Mouse (Mus musculus): ENCODE results near the gene Nkd1.

The Nkd1 gene

GRCm38 (mm10) chr8:88537998-88538975 lies 17.1 kb downstream of the Nkd1 start:
- in situ Hi-C loops (cut with MboI; ENCODE audit: unreplicated experiment in 2 of 2), result no loop called here

- in situ Hi-C loops (cut with MboI; ENCODE audit: unreplicated experiment in 2 of 2), result no loop called here
These were observed 17.8 kb downstream of the Nkd1 start for GRCm38 (mm10) chr8:88538976-88539371.

- in situ Hi-C loops (cut with MboI; ENCODE audit: unreplicated experiment in 2 of 2), result no loop called here
These were observed 18.8 kb downstream of the Nkd1 start for GRCm38 (mm10) chr8:88539963-88540362.

DNA sequence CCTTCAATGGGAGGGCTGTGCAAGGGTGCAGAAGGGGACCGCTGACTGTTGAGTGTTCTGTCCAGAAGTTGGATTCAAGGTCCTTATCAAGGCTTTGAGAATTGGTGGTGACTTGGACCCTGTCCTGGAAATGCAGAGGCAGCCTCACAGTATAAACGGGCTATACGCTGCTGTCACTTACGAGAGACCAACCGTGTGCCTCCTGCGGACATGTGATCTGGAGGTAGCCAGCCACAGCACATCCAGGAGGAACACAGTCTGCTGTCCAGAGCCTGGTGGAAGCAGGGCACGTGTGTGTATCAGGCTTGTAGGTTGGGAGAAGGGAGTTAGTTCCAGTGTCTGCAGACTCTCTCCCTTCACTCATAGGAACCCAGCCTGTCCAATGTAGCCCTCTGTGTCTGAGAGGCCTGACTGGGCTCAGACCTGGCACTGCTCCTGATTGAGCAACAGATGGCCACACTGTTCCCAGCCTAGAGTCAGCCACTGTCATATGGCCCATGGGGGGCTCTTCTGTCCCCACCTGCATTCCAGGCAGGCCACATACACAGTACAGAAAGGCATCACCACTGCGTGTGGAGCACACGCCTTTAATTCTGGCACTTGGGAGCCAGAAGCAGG lies 21.6 kb downstream of the Nkd1 start:
- in situ Hi-C loops (cut with MboI; ENCODE audit: unreplicated experiment in 2 of 2), result no loop called here

DNA sequence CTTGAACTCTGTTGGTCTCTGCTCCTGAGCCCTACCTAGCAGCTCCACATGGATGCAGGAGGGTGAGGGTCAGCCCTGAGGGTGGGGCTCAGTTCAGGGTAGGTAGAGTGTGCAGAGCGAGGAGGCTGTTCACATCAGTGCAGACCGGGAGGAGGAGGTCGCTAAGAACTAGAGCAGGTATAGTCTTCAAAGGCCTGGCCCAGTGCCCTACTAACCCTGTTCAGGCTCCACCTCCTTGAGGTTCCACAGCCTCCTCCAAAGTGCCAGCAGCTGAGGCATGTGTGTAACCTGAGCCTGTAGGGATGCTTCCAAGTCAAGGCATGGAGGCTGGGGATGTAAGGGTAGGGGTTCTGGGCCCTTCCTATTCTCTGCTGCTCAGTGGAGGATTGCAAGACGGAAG lies 23.5 kb downstream of the Nkd1 start:
- in situ Hi-C loops (cut with MboI; ENCODE audit: unreplicated experiment in 2 of 2), result no loop called here

DNA sequence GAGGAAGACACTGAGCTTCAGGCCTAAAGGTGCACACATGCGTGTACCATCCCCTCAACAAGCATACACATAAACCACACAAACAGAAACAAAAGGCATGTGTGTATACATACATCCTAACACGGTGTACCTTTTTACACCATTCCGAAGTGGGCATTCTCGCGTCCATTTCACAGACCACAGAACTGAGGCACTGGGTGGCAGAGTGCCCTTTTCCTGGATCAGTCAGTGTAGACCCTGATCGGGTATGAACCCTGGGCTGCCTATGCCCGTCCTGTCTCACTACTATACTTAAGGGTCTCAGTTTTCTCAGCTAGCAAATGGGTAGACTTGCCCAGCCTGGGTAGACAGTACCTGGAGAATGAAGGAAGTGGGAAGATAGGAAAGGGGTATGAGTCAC lies 24.3 kb downstream of the Nkd1 start:
- in situ Hi-C loops (cut with MboI; ENCODE audit: unreplicated experiment in 2 of 2), result no loop called here

- in situ Hi-C loops (cut with MboI; ENCODE audit: unreplicated experiment in 2 of 2), result no loop called here
These were observed 25.0 kb downstream of the Nkd1 start for GRCm38 (mm10) chr8:88546032-88546732.

DNA sequence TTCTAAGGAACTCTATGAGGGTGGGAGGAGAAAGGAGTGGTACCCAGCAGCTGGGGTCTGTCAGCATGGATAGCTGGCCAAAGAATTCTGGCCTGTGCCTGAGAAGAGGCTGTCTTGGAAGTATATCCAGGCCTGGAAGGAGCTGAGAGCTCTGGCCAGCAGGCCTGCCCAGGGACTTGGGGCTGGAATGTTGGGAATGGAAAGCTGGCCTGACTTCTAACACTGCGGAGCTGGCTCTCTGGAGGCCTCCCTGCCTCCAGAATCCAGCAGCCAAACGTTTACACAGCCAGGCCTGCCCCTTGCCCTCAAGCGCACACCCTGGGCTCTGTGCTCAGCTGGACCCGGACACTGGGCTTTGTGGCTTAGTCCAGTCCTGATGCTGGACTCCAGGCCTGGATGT lies 34.5 kb downstream of the Nkd1 start:
- in situ Hi-C loops (cut with MboI; ENCODE audit: unreplicated experiment in 2 of 2), result no loop called here

GRCm38 (mm10) chr8:88559985-88560473 lies 38.9 kb downstream of the Nkd1 start:
- in situ Hi-C loops (cut with MboI; ENCODE audit: unreplicated experiment in 2 of 2), result no loop called here

DNA sequence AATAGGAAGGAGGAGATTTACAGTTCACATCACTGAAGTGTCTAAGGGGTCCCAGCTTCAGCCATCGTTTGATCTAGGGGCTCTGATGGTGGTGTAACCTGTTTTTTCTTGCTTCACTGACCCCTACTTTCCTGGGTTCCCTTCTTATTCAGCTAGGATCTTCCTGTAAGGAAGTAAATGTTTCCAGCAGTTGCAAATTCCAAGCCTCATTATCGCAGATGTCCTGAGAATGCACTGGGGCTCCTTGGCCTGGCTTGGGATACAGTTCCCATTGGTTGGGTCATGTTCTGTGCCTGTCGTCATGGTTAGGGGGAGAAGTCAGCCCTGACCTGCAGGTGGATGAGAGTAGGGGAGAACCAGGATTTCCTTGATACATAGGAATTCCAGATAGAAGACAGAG lies 40.2 kb downstream of the Nkd1 start:
- in situ Hi-C loops (cut with MboI; ENCODE audit: unreplicated experiment in 2 of 2), result no loop called here

GRCm38 (mm10) chr8:88564256-88564903 lies 43.2 kb downstream of the Nkd1 start:
- in situ Hi-C loops (cut with MboI; ENCODE audit: unreplicated experiment in 2 of 2), result no loop called here

- in situ Hi-C loops (cut with MboI; ENCODE audit: unreplicated experiment in 2 of 2), result loop anchor here (5.0 kb wide), 2 partner anchors 46 to 56 kb away; no protein-coding TSS in a partner anchor
These were observed 45.0 kb downstream of the Nkd1 start for GRCm38 (mm10) chr8:88566119-88566518.

GRCm38 (mm10) chr8:88567314-88568121 lies 46.4 kb downstream of the Nkd1 start:
- in situ Hi-C loops (cut with MboI; ENCODE audit: unreplicated experiment in 2 of 2), result loop anchor here (5.0 kb wide), 2 partner anchors 45 to 55 kb away; no protein-coding TSS in a partner anchor

- in situ Hi-C loops (cut with MboI; ENCODE audit: unreplicated experiment in 2 of 2), result loop anchor here (5.0 kb wide), 2 partner anchors 44 to 54 kb away; no protein-coding TSS in a partner anchor
These were observed 47.1 kb downstream of the Nkd1 start for GRCm38 (mm10) chr8:88568211-88568610.

DNA sequence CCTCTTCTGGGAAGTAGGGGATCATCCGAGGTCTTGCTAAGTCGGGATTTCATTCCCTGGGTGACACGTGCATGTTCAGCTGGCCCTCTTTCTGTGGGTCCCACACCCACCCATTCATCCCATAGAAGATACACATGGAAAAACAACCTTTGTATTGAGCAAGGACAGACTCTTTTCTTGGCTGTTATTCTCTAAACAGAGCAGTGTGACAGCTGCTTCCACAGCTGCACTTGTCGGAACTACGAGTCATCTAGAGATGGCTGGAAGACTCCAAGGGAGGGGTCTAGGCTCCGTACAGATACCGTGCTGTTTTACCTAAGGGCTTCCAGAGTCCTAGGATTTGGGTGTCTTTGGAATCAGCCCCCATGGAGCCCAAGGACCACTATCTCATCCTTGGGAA lies 48.2 kb downstream of the Nkd1 start:
- in situ Hi-C loops (cut with MboI; ENCODE audit: unreplicated experiment in 2 of 2), result loop anchor here (5.0 kb wide), 2 partner anchors 43 to 53 kb away; no protein-coding TSS in a partner anchor

GRCm38 (mm10) chr8:88570293-88570998 lies 49.3 kb downstream of the Nkd1 start:
- in situ Hi-C loops (cut with MboI; ENCODE audit: unreplicated experiment in 2 of 2), result no loop called here

- in situ Hi-C loops (cut with MboI; ENCODE audit: unreplicated experiment in 2 of 2), result no loop called here
These were observed 50.5 kb downstream of the Nkd1 start for GRCm38 (mm10) chr8:88571434-88572184.

Measured in v-Abl transformed pro-B cells (cell line).